Mouse (Mus musculus): ENCODE data around the gene Gm13101.
"Not testable (repeated sequence)": the region's sequence is repeated elsewhere in the genome, so short reads cannot be mapped to it uniquely, and the experiment has no call there.

GRCm38 (mm10) chr4:143994269-143994668 is 27.5 kb upstream of the Gm13101 start, which contains the start of gene Pramef17:
- not testable (repeated sequence) for TF ChIP-seq POLR2AphosphoS5 (IDR thresholded peaks at IDR 0.05; ENCODE audit: insufficient replicate concordance, low read depth, low read length); CTCF (IDR thresholded peaks at IDR 0.05; ENCODE audit: low read depth, low read length); TAL1 (conservative IDR thresholded peaks at IDR 0.05; ENCODE audit: low read depth, low read length); GATA1 (IDR thresholded peaks at IDR 0.05; ENCODE audit: borderline replicate concordance, low read length)

All from G1E (cell line).